Mouse (Mus musculus): ENCODE measurements around the gene Ets2.
"Not testable (repeated sequence)": the region's sequence is repeated elsewhere in the genome, so short reads cannot be mapped to it uniquely, and the experiment has no call there.

Ets2 gene

DNA sequence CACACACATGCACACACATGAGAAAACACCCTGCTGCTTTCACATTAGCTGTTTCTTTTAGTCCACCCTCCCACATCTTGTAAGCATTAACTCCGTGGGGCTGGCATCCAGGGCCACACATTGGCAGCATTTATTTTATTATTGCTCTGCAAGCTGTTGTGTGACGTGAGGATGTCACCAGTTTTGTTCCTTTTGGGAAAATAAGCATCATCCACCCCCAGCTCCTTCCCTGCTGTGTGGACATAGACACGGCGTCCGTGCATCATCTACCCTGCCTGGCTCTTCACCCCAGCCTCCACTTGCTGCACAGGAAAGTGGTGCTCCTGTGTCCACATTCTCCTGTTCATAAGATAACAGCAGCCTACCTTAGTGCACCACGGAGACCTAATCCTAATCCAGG lies 27.9 kb downstream of the Ets2 start:
- CTCF ChIA-PET, result no interaction called here

DNA sequence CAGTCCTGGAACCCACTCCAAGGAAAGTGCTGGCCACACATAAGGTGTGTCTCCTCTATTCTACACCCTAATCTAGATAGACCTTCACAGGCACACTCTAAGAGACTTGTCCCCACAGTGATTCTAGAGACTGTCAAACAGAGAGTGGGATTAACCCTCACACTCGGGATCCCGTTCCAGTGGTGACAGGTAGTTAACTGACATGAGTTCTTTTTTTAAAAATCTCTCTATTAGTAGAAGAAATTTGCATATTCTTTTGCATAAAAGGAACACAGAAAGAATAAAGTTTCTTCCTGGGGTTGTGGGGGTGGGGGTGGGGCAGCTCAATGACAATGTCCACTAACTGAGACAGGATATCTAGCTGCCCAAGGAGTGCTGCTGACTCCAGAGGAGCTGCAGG lies 32.9 kb downstream of the Ets2 start:
- CTCF ChIA-PET, result no interaction called here

DNA sequence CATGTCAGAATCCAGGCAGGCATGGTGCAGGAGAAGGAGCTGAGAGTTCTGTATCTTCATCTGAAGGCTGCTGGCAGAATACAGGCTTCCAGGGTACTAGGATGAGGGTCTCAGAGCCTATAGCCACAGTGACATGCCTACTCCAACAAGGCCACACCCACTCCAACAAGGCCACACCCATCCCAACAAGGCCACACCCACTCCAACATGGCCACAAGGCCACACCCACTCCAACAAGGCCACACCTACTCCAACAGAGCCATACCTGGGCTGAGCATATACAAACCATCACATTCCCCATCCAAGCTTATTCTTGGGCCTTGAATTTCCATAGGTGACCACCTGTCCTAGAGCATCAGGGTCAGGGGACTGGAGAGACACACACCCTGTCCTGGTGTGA lies 34.2 kb downstream of the Ets2 start:
- CTCF ChIA-PET, result no interaction called here

DNA sequence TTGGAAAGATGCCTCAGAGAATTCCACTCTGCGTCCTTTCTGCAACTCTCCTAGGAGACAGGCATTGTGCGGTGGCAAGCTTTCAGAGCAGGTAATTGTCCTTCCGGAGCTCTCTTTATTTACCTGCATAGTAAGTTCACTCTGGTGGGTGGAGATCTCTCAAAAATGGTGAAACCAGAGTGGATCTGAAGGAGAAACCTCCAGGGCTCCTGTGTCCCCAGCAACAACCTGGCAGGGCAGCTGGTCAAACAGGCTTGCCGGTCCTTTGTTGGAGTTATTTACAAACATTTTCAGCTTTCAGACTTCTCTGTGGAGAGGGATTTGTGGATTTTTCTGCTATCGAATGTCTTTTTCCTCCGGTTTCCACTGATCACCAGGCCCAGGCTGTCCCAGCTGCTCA lies 34.6 kb downstream of the Ets2 start:
- CTCF ChIA-PET, result no interaction called here

DNA sequence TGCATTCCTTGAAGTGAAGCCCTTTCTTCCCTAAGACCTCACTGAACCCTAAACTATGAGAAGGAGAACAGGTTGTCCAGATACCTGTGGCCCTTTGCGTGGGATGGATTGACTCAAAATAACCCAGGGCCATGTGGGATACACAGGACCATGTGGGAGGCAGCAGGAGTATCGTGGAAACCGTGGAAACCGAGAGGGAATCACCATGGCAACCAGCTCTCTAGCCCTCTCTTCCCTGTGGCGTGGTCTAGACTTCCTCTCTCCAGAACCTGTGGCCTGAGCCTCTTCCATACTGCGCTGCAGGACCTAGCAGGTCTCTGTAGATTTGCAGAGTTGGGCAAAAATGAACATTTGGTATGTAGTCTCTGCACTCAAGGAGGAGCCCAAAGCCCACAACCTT lies 37.6 kb downstream of the Ets2 start:
- CTCF ChIA-PET, result no interaction called here

DNA sequence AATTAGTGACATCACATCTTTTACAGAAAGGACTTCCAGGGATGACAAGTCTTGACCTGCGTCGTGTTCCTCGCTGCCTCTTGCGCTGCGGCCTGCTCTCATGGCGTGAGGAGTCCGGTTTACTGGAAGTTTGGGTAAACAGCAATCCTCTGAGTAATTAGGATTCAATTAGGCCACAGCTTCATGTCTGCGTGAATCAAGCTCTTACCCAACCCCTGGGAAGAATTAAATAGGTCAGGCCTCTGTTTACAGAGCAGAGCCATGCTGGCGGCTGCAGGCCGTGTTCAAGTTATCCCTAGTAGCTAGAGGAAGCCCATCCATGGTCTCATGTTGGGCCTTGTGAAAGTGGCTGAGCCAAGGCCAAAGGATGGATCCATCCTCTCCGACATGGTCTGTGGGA lies 39.5 kb downstream of the Ets2 start:
- CTCF ChIA-PET, result no interaction called here

DNA sequence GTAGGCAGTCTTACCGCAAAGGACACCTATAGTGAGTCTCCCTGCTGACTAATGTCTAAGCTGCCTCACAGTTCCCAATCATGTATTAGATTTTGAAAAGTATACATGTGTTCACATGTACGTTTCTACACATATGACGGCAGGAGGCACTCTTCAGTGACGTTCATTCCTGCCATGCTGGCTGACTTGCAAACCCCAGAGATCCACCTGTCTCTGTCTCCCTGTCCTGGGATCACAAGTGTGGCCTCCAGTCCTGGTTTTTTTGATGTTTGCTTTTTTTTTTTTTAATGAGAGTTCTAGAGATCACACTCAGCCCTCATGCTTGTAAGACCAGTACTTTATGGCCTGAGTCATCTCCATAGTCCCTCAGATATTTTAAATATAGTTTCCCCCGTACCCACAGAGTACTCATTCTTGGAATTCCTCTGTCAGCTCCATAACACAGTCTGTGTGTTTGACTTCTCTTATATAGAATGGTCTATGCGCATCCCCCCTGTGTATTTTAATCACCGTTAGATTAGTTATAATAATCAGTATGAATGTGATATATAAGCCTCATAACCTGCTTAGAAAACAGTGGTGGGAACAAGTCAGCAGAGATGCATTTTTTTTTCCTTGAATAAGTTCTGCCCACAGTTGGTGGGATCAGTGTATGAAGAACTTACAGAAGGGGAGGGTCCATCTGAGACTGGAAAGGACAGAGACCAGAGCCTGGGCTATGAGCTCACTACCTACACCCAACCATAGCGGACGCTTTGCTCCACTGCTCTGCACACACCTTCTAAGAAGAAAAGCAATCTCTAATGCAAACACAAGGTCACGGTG lies 40.3 kb downstream of the Ets2 start:
- CTCF ChIA-PET, result interaction anchor here (0.6 kb wide), 1 partner anchor 304 kb away, joined by 3 read pairs; no protein-coding TSS in a partner anchor

DNA sequence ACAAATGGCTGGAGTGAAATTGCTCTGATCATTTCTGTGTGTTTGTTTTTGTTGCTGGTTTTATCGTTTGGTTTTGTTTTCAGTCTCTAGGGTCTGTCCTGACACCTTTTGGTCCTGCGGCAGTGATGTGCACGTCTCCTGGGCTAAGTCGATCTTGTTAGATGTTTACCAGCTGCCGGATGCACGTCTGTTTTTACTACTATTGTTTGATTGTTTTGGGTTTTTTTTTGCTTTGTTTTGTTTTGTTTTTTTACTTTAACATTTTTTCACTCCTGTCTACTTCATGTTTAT lies 40.8 kb downstream of the Ets2 start:
- CTCF ChIA-PET, result interaction anchor here (0.6 kb wide), 1 partner anchor 305 kb away, joined by 3 read pairs; no protein-coding TSS in a partner anchor

DNA sequence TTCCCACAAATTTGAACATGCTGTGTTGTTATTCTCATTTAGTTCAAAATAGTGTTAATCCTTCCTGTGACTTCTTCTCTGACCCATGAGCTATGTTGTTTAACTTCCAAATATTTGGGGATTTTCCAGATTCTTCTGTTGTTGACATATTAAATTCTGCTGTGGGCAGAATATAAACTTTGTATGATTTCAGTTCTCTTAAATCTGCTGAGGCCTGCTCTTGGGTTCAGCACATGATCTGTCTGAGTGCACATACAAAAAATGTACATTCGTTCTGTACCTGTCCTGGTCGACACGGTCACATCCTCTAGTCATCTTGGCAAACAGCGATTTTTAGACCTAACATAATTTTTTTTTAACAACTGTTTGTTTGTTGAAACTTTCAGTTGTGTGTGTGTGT lies 41.2 kb downstream of the Ets2 start:
- CTCF ChIA-PET, result interaction anchor here (0.6 kb wide), 1 partner anchor 305 kb away, joined by 3 read pairs; no protein-coding TSS in a partner anchor

DNA sequence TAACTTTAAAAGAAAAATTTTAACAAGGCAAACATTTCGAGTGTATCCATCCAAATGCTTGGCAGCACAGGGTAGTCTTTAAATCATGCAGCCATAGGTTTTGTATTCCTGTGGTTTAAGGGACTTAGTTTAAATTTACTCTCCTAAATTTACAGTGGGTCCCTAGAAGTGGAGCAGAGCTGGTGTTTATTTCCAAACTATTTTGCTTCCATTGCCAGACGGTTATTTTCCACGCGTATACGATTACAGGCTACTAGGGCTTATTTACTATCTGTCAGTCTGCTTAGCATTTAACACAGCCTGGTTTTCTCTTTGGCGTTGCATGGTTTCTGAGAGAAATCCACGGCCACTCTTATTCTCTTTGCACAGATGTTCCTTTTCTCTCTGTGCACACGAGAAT lies 42.9 kb downstream of the Ets2 start:
- CTCF ChIA-PET, result no interaction called here

DNA sequence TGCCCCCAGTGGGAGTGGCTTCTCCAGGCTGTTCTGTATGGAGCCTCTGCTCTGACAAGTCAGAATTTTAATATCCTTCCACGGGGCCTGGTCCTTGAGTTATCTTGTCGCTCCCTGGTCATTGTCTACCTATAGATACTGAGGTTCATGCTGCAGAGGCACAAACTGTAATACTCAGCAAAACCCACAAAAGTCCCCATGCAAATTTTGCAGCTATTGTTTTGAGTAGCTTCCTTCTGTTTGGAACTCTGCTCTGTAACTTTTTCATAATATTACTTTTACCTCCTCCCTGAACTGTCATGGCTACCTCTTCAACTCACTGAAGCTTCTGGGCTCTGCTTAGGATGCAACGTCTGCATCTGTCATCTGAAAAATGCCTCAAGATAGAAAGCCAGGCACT lies 43.8 kb downstream of the Ets2 start:
- CTCF ChIA-PET, result interaction anchor here (0.7 kb wide), 1 partner anchor 45 kb away, joined by 3 read pairs; no protein-coding TSS in a partner anchor

DNA sequence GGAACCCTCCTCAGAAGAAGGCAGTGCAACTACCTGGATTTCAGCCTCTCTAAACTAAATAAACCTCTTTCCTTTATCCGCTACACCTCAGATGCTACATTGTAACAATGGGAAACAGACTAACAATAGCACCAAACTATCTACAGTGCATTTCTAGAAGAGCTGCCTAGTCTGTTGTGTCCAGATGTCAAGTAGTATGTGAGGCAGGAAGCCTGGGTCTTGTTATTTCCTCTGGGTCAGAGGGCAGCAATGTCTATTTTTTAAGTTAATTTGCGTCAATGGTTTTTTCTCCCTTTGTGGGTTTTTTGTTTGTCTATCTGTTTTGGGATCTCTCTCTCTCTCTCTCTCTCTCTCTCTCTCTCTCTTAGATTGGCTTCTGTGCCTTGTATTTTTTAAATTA lies 44.7 kb downstream of the Ets2 start:
- CTCF ChIA-PET, result interaction anchor here (0.6 kb wide), 1 partner anchor 878 kb away, joined by 4 read pairs; no protein-coding TSS in a partner anchor

DNA sequence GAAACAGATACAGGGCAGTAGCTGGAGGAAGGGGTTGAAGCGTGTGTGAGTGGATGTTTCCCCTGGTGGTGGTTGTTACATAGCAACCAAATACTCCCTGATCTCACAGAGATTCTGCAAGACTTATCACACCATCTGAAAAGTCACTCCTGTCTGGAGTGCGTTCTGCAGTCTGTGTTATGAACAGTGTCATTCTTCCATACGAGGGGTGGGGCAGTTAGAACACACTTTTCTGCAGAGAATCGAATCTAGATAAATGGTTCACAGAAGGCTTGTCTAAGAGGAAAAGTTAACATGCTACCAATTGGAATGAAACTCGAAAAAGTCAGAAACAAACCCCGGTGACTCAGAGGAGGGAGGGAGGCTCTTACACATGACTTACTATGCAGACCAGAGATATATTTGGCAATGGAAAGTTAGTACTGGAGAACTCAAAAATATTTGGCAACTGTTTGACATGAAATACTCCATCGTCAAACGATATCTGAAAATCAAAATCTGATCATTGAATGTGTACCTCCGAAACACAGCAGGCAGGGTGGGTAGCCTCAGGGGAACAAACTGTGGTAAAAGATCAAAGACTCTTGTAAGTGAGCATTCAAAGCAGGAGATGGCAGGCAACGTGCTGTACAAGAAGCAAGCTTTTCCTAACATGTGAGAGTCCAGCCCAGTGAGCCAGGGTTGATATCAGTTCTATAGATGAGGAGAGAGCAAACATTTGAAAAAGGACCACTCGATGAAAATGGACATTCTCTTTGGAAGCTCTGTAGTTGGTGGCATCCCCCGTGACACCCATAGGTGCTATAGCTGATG lies 47.6 kb downstream of the Ets2 start:
- CTCF ChIA-PET, result no interaction called here

DNA sequence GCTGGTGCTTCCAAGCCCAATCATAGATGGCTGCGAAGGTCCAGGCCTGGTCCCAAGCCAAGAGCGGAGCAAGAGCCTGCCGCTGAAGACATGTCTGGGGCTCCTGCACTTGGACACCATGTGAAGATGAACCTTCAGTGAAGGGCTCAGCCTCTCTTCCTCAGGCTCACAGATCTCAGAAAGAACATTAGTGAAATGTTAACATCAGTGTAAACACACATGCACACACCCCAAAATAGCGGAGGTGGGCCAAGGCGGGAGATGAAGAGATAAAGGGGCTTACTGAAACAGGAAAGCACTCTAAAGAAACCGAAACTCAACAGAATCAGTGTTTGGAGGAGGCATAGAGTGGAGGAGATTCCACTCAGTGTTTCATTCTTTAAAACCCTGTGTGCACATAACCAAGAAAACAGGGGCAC lies 48.3 kb downstream of the Ets2 start:
- CTCF ChIA-PET, result no interaction called here

DNA sequence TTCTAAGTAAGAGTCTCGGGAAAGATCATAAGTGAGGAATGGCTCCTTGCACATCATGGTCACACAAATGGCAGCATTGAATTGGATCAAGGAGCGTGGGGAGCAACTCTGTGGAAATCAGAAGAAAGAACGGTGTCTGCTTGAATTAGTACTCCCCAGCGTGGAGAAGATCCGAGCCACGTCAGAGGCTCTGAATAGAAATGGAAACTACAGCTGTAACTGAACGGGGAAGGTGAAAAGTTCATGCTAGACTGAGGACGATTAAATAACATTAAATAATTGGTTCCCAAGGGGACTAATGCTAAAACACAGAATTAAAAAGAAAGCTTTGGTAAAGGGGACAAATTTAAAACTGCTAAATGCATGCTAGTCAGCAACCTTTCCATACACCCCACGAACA lies 50.6 kb downstream of the Ets2 start:
- CTCF ChIA-PET, result interaction anchor here (0.6 kb wide), 1 partner anchor 111 kb away, joined by 3 read pairs; no protein-coding TSS in a partner anchor

DNA sequence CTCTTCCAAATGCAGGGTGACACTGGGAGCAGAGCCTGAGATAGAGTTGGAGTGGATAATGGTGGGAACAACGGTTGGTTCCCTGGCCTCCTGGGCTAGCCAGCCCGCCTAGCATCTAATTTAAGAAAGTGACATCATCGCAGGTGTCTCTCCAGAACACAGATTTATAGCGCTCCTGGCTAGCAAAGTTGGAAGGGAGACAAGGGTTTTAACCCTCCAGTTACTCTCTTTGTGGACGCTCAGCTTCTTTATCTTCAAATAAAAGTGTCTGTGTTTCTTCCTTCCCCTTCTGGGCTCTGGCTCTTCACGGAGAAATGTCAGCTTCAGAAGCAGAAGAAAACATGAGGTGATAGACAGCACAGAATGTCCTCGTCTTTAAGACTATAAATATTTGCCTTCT lies 51.4 kb downstream of the Ets2 start:
- CTCF ChIA-PET, result interaction anchor here (0.6 kb wide), 1 partner anchor 110 kb away, joined by 3 read pairs; no protein-coding TSS in a partner anchor

DNA sequence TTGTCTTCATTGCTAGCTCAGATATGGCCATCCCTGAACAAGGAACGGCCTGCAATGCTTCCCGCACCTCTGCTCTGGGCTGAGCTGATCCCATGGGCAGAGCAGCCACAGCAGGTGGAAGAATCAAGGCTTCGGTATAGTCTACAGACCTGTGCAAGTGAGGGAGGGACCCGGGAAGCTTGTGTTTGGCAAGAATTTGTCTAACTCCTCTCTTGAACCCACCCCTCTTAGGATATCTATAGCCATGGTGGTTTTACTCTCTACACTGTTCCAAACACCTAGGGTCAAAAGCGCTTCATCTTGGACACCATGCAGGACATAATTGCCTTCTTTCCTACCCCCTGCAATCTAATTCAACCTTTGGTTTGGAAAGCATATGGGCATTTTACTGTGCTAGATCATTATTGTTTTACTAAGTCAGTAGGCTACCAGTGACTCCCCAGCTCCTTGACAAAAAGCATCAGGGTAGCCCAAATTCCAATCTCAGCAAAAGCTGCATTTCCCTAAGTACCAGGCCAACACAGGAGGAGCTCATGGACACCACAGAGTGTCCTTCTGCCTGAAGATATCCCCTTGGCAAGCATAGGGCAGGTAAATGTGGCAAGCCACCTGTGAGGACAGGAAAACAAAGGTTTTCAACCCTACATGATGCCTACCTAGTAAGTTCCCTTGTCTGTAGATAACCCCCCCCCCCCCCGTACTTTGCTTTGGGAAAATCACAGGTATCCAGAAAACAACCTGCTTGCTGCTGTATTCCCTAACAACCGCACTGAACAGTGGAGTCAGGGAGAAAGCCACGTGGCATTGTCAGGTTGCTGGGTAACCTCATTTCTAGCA lies 57.5 kb downstream of the Ets2 start:
- CTCF ChIA-PET, result interaction anchor here (0.6 kb wide), 1 partner anchor 13 kb away, joined by 5 read pairs; no protein-coding TSS in a partner anchor

DNA sequence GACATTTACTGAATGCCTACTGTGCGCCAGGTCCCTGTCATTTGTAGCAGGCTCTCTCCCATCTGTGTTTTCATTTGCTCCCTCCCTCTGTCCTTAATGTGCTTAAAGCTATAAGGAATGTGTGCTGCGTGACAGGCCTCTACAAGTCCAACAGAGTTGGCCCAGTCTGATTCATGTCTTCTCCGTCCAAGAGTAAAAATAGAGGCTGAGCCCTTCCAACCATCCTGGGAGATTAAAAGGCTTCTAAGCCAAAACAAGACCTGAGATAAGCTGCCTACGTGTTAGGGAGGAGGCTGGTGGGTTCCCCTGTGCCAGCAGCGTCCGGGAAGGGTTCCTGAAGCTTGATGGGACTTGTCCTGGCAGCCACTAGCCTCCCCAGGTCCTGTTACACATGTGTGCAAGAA lies 58.1 kb downstream of the Ets2 start:
- CTCF ChIA-PET, result no interaction called here

DNA sequence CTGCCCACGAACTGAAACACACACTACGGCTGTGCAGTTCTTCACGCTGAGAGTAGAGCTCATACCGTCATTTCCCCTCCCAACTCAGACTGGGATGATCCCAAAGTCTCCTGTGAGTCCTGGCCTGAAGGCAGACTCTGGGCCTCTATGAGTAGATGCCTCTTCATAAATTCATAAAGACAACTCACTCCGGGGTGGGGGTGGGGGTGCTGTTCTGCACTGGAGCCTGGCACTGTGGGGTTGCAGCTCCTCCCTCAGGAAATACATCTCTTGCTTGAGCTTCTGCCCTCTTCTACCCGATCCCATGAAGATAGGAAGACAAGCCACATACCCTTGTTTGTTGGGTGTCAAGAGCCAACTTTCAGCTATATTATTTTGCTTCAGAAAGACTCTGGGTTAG lies 59.9 kb downstream of the Ets2 start:
- CTCF ChIA-PET, result interaction anchor here (0.5 to 0.7 kb wide), 2 partner anchors 156 to 1897 kb away, joined by 3 to 5 read pairs; no protein-coding TSS in a partner anchor

DNA sequence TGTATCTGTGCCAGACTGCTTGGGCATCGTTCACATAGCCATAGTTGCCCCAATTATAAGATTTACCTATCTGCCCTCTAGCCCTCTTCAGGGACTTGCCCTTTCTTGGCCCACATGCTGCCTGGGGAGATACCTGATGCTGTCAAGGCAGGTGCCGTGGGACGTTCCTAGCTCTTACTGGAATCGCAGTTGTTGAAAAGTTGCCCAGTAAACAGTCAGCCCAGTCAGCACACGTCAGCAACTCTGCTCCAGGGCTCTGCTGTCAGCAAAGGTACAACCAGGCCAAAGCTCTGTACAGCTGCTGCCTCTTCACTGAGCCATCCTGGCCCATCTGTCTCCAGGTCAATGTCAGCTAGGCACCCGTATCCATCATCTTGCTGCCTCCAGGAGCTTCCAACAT lies 61.3 kb downstream of the Ets2 start:
- CTCF ChIA-PET, result no interaction called here

DNA sequence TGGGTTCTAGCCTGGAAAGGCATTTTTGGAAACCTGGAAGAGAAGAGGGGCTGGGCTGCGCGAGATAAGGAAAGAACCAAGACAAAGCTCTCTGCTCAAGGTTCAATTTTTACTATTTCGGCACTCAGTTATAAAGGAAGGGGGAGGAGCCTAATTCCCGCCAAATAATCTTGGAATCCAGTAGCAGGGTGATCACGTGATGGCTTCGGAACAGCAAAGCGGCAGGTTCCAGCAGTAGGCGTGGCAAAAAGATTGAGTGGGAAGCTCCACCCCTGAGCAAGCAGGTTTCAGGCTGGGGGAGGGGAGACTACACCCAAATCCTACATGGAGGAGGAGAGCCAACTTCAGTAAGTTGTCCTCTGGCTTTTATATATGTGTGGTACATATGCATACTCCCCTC lies 62.2 kb downstream of the Ets2 start:
- CTCF ChIA-PET, result not testable (repeated sequence)

DNA sequence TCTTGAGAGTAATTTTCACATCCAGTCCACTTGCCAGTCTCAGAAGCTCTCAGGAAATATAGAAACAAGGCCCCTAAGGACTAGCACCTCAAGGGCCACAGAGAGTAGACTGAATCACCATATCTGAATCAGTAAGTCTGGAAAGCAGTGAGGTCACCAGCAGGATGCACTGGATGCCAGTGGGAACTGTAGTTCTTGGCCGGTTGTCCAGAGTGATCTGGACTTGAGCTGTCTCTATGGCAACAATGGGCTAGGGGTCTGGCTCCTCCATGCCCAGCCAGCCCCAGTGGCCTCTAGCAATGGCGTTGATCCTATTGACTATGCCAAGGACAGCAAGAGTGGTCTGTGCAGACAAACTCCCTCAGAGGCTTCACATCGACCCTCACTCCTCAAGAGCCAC lies 64.3 kb downstream of the Ets2 start:
- CTCF ChIA-PET, result no interaction called here

Measured in spleen, embryonic (tissue).